Mouse (Mus musculus) large intestine, adult 2 months (tissue): ENCODE measurements around the gene Fam117b. TPM values are rescaled to one million over a fixed set of nuclear protein-coding genes. Genes with fewer than 3 reads are reported as not detected.
A peak's percentile ranks its signal among the peaks of the same experiment; 100 is the strongest.

ENCODE experiments used
- DNase-seq: peaks from one replicate; pipeline ENCODE4 v3.0.0-alpha.2; 2012; ENCODE audit warnings: low read depth, low spot score
- WGBS: fragments of 180-500 bp; shearing (Covaris S2); methylation state at CpG from one replicate; pipeline ENCODE4 v1.1.7; 2018; 5-methylcytosine and 5-hydroxymethylcytosine counted together
- polyA plus RNA-seq: library from polyadenylated mRNA; depleted of rRNA; stranded (reverse); fragments of >200 nt; gene quantifications from 2 replicates; pipeline ENCODE4 v1.2.3, GENCODE M21; 2012; rRNA removed

Fam117b gene
- polyA plus RNA-seq = 6.3 and 8.8 TPM in 2 replicates

- under 1% methylated on average over 72 of the region's 72 CpGs for WGBS
- DNase-seq = peak; percentile 87
These were observed at the start of gene Fam117b for GRCm38 (mm10) chr1:59912413-59913157. TSS of gene Fam117b (plus strand) at chr1:59913006.

DNA sequence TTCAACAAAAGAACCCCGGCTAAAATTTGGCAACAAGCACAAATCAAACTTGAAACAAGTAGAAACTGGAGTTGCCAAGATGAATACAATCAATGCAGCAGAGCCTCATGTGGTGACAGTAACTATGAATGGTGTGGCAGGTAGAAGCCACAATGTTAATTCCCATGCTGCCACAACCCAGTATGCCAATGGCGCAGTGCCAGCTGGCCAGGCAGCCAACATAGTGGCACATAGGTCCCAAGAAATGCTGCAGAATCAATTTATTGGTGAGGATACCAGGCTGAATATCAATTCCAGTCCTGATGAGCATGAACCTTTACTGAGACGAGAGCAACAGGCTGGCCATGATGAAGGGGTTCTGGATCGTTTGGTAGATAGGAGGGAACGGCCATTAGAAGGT is 44.8 kb upstream of the Fam117b start:
- no peak for DNase-seq
- WGBS = 96% methylated on average over 5 of the region's 5 CpGs

DNA sequence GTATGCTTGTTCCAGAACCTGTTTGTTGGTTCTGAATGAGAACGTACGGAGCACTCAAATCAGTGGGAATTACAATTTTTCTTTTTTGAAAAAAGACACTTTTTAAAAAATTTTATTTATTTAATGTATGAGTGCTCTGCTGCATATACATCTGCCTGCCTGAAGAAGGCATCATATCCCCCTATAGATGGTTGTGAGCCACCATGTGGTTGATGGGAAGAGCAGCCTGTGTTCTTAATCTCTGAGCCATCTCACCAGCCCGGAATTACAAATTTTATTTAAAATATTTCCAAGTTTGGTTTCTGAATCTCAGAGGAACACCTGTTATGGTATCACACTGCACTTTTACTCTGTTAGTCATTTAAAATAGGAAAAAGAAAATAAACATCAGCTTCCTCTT is 38.8 kb upstream of the Fam117b start:
- 84% methylated on average over 3 of the region's 3 CpGs for WGBS
- DNase-seq = no peak

DNA sequence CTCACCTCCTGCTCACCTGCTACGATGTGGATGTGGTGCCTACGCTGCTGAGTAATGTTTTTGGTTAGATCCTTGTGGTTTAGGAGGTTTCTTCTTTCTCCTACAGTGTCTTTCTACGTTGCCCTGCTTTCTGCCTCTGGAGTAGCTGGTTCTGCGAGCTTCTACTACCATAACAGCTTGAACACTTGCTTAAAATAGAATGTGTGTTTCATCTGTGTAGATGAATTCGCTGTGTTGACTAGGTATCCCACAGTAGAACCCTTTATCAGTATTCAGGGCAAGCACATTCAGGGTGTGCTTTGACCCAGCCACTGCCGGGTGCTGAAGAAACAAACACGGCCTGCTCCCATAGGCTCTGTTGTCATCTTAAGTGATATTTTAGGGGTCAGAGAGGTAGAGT is 34.7 kb upstream of the Fam117b start:
- WGBS = 90% methylated on average over 7 of the region's 7 CpGs
- no peak for DNase-seq

DNA sequence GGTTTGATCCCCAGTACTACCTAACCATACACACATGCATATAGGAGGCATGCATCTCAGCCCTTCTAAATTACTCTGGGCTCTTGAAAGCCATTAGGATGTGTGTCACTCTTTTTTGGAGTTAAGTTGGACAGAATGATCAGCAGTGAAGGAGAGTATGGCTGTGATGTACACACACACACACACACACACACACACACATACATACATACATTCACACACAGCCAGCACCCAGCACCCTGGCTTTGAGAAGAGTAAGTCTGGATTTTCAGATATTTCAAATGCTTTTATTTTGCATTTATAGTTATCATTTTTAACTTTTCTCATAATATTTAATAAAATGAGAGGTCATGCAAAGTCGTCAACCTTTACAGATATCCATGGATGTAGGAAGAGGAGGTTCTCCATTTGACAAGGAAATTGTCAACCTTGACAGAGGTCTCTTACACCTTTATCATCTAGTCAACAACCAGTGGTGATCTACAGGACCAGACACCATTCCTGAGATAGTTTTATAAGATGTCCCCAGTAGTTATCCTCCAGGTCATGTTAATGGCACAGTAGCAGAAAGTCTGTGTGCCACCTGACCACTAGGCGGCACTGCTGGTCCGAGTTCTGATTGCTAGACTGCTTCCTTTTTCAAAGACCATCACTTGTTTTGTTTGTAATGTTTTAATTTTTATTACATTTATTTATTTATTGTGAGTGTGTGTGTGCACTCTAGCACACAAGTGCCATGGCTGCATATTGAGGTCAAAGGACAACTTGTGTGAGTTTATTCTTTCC is 29.3 kb upstream of the Fam117b start:
- WGBS = 35% methylated on average over 3 of the region's 3 CpGs
- DNase-seq = no peak

- WGBS = 54% methylated on average over 4 of the region's 4 CpGs
- no peak for DNase-seq
These were observed 25.9 kb upstream of the Fam117b start for GRCm38 (mm10) chr1:59886899-59887298.

DNA sequence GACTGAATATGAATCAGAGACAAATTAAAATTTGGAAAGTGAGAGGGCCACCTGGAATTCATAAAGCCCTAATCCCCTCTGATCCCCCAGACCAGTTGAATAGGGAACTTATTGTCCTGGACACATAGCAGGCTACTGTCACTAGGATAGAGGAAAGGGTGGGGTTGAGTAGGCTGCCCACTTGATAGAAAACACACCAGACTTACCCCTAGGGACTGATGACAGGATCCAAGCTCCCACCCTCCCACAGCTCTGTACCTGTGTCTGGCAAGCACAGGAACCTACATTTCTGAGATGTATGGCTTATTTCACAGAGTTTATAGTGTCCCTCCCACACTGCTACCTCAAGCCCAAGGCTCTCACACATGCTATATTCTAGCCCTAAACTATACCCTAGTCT is 24.8 kb upstream of the Fam117b start:
- DNase-seq = no peak

- WGBS = 72% methylated on average over 4 of the region's 4 CpGs
- DNase-seq = no peak
These were observed 21.6 kb upstream of the Fam117b start for GRCm38 (mm10) chr1:59891185-59891584.

- DNase-seq = no peak
- WGBS = 57% methylated on average over 8 of the region's 8 CpGs
These were observed 20.0 kb upstream of the Fam117b start for GRCm38 (mm10) chr1:59892777-59893176.

- DNase-seq = no peak
- 48% methylated on average over 4 of the region's 4 CpGs for WGBS
These were observed 18.8 kb upstream of the Fam117b start for GRCm38 (mm10) chr1:59894025-59894424.

- WGBS = 4% methylated on average over 4 of the region's 4 CpGs
- no peak for DNase-seq
These were observed 17.4 kb upstream of the Fam117b start for GRCm38 (mm10) chr1:59895456-59895855.

DNA sequence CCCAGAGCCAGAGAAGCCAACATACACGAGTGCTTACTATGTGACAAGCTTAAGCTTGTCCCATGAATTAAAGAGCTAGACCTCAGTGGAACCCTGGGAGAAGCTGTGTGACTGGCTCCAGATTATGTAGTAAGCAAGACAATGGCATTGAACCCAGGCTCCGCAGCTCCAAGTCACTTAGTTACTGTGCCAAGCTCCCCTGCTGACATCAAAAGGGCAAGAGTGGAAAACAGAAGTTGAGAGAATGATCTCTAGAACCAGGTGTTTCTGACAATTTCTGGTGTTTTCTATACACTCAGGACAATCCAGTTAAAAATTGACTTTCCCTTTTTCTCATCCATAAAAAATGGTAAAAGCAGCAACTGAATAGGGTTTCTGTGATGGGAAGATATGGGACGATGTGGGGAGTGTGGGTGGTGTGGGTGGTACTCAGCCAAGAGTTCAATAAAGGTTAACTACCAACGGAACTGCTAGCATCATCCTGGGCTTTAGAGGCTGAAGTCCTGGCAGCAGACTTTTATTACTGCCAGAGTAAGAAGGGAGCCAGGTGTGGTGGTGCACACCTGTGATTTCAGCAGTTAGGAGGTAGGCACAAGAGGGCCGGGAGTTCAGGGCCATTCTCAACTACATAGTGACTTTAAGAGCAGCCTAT is 15.5 kb upstream of the Fam117b start:
- 25% methylated on average over 5 of the region's 5 CpGs for WGBS
- DNase-seq = no peak

- WGBS = 25% methylated on average over 2 of the region's 2 CpGs
- DNase-seq = no peak
These were observed 13.1 kb upstream of the Fam117b start for GRCm38 (mm10) chr1:59899679-59900078.

DNA sequence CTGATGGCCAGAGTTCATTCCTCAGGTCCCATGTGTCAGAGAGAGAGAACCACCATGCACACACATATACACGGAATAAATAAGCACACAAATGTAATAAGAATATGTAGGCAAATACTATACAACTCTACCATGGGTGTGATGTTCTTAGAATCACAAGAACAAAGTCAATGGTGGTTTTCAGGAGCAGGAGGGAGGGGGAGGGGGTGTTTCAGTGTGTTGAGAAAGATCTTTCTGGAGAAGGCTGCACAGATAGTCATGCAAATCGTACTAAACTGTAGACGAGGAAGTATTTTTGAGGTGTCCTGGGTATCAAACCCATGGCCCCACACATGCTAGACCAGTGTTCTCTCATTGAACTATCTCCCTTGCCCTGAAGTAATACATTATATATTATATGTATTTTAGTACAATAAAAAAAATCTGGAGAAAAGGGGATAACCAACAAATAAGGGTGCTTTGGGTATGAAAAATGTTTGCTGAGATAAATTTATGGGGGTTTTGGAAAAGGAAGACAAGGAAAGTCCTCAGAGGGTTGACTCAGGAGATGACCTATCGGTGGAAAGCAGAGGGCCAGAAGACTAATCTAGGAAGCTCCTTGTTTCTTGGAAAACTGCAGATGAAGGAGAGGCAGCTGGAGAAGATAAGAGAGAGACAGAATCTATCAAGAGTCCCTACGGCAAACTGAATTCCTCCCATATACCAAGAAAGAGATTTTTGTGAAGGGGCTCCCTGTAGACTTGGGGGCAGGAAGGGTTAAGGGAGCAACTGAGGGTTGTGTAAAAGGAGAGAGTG is 11.5 kb upstream of the Fam117b start:
- 92% methylated on average over 5 of the region's 5 CpGs for WGBS
- no peak for DNase-seq

- WGBS = 4% methylated on average over 3 of the region's 3 CpGs
- DNase-seq = no peak
These were observed 10.2 kb upstream of the Fam117b start for GRCm38 (mm10) chr1:59902634-59903033.

GRCm38 (mm10) chr1:59904630-59905295 is 8.0 kb upstream of the Fam117b start:
- WGBS = 92% methylated on average over 6 of the region's 6 CpGs
- no peak for DNase-seq

DNA sequence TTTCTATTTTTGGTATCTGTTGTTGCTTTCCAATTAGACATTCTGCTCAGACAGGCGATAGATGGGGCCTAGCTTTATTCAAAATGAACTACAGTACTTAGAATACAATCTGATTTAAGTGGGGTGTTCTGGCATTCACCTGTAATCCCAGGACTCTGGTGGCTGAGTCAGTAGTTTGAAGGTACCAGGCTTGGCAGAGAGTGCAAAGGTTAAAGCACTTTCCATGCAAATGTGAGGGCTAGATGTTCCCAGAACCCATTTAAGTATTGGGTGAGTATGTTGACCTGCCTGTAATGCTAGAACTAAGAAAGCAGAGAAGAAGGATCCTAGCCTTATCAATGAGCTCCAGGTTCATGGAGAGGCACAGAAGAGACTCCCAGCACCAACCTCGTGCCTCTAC is 6.9 kb upstream of the Fam117b start:
- 67% methylated on average over 2 of the region's 2 CpGs for WGBS

DNA sequence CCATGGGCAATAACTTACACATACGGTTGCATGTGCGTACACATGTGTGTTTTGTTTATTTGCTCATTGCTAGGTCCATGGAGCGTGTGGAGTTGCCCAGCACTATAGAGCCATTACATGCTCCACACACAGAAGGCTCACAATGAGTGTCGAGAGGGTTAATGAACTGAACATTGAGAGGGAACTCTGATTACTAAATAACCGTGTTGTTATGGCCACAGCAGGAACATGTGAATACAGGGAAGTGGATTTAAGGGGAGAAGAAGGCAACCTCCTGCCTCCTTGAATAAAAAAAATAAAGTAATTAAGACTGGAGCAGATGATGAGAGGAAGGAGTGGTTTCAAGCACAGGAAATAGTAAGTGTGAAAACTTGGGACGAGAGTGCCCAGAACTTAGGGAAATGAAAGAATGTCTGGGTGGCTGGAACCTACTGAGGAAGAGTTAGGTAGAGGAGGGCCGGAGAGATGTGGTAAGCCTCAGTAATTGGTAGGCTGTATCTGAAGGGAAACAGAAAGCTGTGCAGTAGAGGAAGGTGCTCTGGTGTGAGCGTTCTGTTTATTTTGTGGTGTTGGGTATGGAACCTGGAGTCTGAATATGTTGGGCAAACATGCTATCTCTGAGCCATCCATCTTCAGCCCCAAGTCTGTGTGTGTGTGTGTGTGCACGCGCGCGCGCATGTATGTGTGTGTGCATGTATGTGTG is 5.8 kb upstream of the Fam117b start:
- no peak for DNase-seq
- WGBS = 64% methylated on average over 13 of the region's 13 CpGs

More for the DNA sequence above, 6.9 kb upstream of the Fam117b start:
- no peak for DNase-seq

- 6% methylated on average over 2 of the region's 2 CpGs for WGBS
- DNase-seq = no peak
These were observed 5.1 kb upstream of the Fam117b start for GRCm38 (mm10) chr1:59907700-59908099.
